Mouse (Mus musculus) limb, embryonic 14.5 days (tissue): ENCODE results near the gene Rras. TPM values are rescaled to one million over a fixed set of nuclear protein-coding genes. Genes with fewer than 3 reads are reported as not detected.
A peak's percentile ranks its signal among the peaks of the same experiment; 100 is the strongest.

ENCODE experiments used
- ATAC-seq: fragments of 200-750 bp; cut with Nextera tagmentation; 2 replicates; pipeline ENCODE4 v1.8.0; 2017; ENCODE audit warnings: low read depth, moderate number of reproducible peaks, moderate TSS enrichment; ENCODE audit not compliant: low FRiP score
- DNase-seq: peaks from one replicate; pipeline ENCODE4 v3.0.0-alpha.2; 2015; ENCODE audit warnings: low spot score
- H3K27ac ChIP-seq: fragments of 300-500 bp; sonication (generic); replicated peaks from 2 replicates; pipeline ENCODE4 v1.5.1; 2014; ENCODE audit warnings: low read depth, mild to moderate bottlenecking, low read length, moderate library complexity, mixed read lengths
- H3K27me3 ChIP-seq: fragments of 300-500 bp; sonication (generic); 2 replicates; pipeline ENCODE4 v1.6.1; 2014; ENCODE audit warnings: low read length, mixed read lengths; ENCODE audit not compliant: control insufficient read depth, insufficient read depth
- H3K36me3 ChIP-seq: fragments of 300-500 bp; sonication (generic); 2 replicates; pipeline ENCODE4 v1.6.1; 2014; ENCODE audit warnings: mild to moderate bottlenecking, low read length, moderate library complexity, mixed read lengths; ENCODE audit not compliant: control insufficient read depth, insufficient read depth
- H3K4me1 ChIP-seq: fragments of 300-500 bp; sonication (generic); 2 replicates; pipeline ENCODE4 v1.6.1; 2014; ENCODE audit warnings: antibody characterized with exemption, low read length, mixed read lengths; ENCODE audit not compliant: control insufficient read depth, insufficient read depth
- H3K4me2 ChIP-seq: fragments of 300-500 bp; sonication (generic); replicated peaks from 2 replicates; pipeline ENCODE4 v1.6.1; 2014; ENCODE audit warnings: low read depth, mild to moderate bottlenecking, low read length, moderate library complexity; ENCODE audit not compliant: severe bottlenecking
- H3K4me3 ChIP-seq: fragments of 300-500 bp; sonication (generic); replicated peaks from 2 replicates; pipeline ENCODE4 v1.5.1; 2014; ENCODE audit warnings: low read length
- H3K9ac ChIP-seq: fragments of 300-500 bp; sonication (generic); 2 replicates; pipeline ENCODE4 v1.6.1; 2014; ENCODE audit warnings: mild to moderate bottlenecking, low read depth, low read length, moderate library complexity; ENCODE audit not compliant: severe bottlenecking
- H3K9me3 ChIP-seq: fragments of 300-500 bp; sonication (generic); 2 replicates; pipeline ENCODE4 v1.6.1; 2016; ENCODE audit warnings: low read length; ENCODE audit not compliant: control insufficient read depth
- POLR2A ChIP-seq: fragments of 200-500 bp; IDR thresholded peaks from 2 replicates; pipeline ENCODE4 v1.8.0; 2012; ENCODE audit warnings: inconsistent platforms, mild to moderate bottlenecking, moderate library complexity, borderline replicate concordance; ENCODE audit not compliant: insufficient read depth, insufficient read length; ENCODE audit errors: extremely low read depth
- WGBS: fragments of 180-500 bp; shearing (Covaris S2); extraction: QIAGEN DNeasy Blood & Tissue Kit; methylation state at CpG from one replicate; pipeline ENCODE4 v1.1.7; 2014; 5-methylcytosine and 5-hydroxymethylcytosine counted together
- polyA plus RNA-seq, 2 experiments: library from polyadenylated mRNA; depleted of rRNA in 1 of 2; stranded (reverse) in 1 of 2; unstranded in 1 of 2; fragments of >200 nt; fragmentation: Nextera tagmentation in 1 of 2; extraction: Ambion mirVana in 1 of 2; gene quantifications; 2 replicates each; pipeline versions ENCODE4 v1.2.1 to v1.2.3; 2012 to 2014

The Rras gene
- polyA plus RNA-seq, 2 experiments, result 42.8 to 53.8 TPM

DNA sequence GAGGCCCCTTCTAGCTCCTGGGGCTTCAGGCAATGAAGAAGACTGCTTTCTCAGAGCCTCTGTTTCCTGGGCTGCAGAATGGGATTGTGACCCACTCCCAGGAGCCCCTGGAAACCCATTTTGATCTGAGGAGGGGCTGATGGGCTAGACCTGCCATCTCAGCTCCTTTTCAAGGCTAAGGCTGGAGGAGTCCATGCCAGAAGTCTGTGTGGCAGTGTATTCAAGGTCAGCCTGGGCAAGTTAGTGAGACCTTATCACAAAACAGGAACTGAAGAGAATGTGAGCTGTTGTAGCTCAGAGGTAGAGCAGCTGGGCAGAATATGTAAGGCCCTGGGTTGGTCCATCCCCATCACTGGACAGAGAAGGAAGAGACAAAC is 39.2 kb downstream of the Rras start:
- no peak for DNase-seq
- Histone ChIP-seq H3K27me3 (no peaks in the 10 kb centered on the region), H3K4me2 (no peak overlapping the region), H3K9me3 (no peaks in the 10 kb centered on the region), H3K36me3 (no peaks in the 10 kb centered on the region), H3K27ac (no peak overlapping the region), H3K4me3 (no peak overlapping the region), H3K4me1 (peaks cover 7% of the 10 kb centered on the region), H3K9ac (no peak overlapping the region)
- TF ChIP-seq POLR2A, result no peak
- ATAC-seq, result no peak

DNA sequence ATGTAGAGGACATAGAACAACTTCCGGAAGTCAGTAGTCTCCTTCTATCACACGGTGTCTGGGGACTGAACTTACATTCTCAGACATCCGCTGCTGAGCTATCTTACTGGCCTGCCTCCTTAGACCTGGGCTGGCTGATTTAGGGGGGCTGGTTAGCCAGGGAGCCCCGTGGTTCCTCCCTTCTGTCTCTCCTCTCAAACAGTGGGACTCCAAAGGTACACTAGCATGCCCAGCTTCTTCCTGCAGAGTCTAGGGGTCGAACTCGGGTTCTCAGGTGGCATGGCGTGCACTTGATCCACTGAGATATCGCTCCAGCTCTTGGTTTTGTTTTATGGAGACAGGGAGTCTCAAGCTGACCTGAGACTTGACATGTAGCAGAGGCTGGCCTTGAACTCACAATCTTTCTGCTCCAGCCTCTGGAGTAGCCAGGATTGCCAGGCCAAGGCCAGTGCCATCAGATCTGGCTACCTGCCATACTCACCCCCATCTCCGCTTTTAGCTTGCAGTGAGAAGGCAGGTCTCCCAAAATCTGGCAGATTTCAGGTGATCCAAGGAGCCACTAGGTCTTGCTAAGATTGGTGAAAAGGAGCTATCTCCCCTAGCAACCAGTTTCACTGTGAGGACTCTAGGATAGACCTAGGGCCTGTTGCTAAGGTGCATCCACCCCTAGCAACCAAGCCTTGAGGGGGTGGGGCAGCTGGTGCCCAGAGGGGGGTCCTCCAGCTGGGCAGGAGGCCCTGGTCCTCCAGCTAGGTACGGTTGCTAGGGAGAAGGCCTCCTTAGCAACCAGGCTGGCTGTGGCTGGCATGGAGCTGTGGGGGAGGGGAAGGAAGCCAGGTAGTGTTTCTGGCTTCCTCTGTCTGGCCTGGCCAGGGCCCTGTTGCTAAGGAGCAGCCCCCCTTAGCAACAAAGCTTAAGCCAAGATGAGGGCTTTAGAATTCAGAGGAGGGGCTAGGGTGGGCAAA is 41.1 kb downstream of the Rras start:
- H3K9me3 ChIP-seq, result no peaks in the 10 kb centered on the region
- no peak for DNase-seq
- no peak overlapping the region for H3K4me2 ChIP-seq
- H3K9ac ChIP-seq, result no peak overlapping the region
- no peaks in the 10 kb centered on the region for H3K27me3 ChIP-seq
- WGBS, result 83% methylated on average over 9 of the region's 10 CpGs
- no peak overlapping the region for H3K27ac ChIP-seq
- H3K4me1 ChIP-seq, result peaks cover 12% of the 10 kb centered on the region
- no peaks in the 10 kb centered on the region for H3K36me3 ChIP-seq
- H3K4me3 ChIP-seq, result no peak overlapping the region
- ATAC-seq, result no peak
- no peak for TF ChIP-seq POLR2A

DNA sequence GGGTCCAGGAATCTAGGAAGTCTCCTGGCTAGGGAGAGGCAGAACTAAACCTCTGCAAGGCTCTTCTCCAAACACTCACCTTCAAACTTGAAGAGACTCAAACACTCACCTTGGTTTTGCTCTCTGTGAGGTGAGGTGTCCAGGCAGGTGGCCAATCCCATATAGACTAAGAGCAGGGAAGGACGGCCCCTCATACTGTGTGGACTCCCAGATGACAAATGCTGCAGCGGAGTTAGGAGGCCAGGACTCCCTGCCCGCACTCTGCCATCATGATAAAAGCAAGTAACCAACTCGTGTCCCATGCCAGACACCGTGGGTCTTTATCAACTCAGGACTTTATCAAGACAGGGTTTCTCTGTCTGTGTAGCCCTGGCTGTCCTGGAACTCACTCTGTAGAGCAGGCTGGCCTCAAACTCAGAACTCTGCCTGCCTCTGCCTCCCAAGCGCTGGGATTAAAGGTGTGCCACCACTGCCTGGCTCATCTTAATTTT is 42.9 kb downstream of the Rras start:
- Histone ChIP-seq H3K4me3 (no peak overlapping the region), H3K4me1 (peaks cover 12% of the 10 kb centered on the region), H3K36me3 (no peaks in the 10 kb centered on the region), H3K27me3 (no peaks in the 10 kb centered on the region), H3K9me3 (no peaks in the 10 kb centered on the region), H3K27ac (no peak overlapping the region), H3K9ac (no peak overlapping the region), H3K4me2 (no peak overlapping the region; the same call in 1 of the 2 replicates)
- WGBS, result 86% methylated on average over 6 of the region's 6 CpGs
- ATAC-seq (no peak), DNase-seq (no peak)
- TF ChIP-seq POLR2A, result no peak

DNA sequence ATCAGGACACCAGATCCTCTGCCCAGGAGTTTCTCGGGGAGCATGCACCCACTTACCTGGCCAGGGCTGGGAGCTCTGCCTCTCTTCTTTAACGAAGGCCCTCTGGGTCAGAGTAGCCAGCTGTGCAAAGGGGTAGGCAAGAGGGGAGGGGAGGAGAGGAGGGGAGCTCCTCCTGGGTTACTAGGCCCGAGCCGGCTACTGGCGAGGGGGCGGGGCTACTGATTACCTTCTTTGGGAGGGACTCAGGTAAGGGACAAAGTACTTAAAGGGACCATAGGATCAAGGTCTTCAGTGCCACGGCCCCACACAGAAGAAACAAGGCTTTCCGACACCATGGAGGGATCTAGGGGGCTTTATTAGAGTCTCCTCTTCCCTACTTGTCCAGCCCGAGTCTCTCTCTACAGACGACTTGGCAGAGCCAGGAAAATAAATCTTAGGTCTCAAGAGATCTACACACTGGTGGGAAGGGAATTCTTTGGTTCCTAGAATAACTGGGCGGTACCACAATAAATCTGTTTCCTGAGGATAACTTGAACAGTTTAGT is 43.8 kb downstream of the Rras start:
- 10% methylated on average over 11 of the region's 11 CpGs for WGBS
- DNase-seq, result no peak

DNA sequence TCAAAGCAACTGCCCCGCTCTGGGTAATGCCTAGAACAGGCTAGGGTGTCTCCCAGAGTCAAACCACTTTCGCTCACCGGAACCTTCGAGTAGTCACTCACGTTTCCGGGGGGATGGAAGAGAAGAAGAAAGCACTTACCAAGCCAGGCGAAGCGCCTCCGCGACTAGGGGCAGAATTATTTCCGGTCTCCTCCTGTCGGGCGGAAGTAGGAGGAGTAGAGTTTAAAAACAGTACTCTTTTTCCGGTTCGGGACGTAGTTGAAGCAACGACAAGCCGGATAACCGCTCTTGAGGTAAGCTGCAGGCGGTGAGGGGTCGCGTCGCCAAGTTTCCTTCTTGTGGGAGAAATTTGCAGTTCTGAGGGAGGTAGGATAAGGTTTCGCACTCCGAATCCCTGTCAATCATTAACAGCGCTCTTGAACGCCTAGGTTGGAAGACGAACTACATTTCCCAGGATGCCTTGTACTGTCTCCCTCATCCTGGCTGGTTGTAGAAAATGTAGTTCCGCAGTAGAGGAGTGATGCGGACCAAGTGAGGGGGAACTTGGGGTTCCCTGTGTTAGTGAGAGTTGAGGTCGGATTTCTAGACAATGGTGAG is 44.6 kb downstream of the Rras start, which contains the start of the genes Nosip and Prrg2:
Gene Nosip, plus strand, starts transcription at position 191 of the 597 bp plus-strand sequence.
Gene Prrg2, minus strand, starts transcription at position 439 of the 597 bp plus-strand sequence.
- H3K9ac ChIP-seq, result peak within 1 kb of the TSS; percentile 62
- peak within 1 kb of the TSS; percentile 70 for H3K4me3 ChIP-seq
- H3K4me2 ChIP-seq, result peak within 1 kb of the TSS; percentile 62
- no peaks in the 10 kb centered on the region for H3K27me3 ChIP-seq
- under 1% methylated on average over 31 of the region's 31 CpGs for WGBS
- DNase-seq, result peak; percentile 98
- H3K4me1 ChIP-seq, result peaks cover 12% of the 10 kb centered on the region
- H3K9me3 ChIP-seq, result no peaks in the 10 kb centered on the region
- peak within 1 kb of the TSS; percentile 83 for H3K27ac ChIP-seq
- H3K36me3 ChIP-seq, result 0 out of 2 replicates have a peak, but pooled peaks cover 3% of the 10 kb centered on the region
- peak; percentile 92 for ATAC-seq
- TF ChIP-seq POLR2A, result peak; percentile 68; the same call in 1 of the 2 replicates

More for the DNA sequence above, 43.8 kb downstream of the Rras start:
- Histone ChIP-seq H3K4me2 (peak overlapping the region; percentile 62), H3K9ac (peak overlapping the region; percentile 62), H3K4me3 (peak overlapping the region; percentile 70), H3K9me3 (no peaks in the 10 kb centered on the region), H3K36me3 (0 out of 2 replicates have a peak, but pooled peaks cover 3% of the 10 kb centered on the region), H3K27me3 (no peaks in the 10 kb centered on the region), H3K4me1 (peaks cover 12% of the 10 kb centered on the region), H3K27ac (peak overlapping the region; percentile 49; the same call in 1 of the 2 replicates)
- no peak for ATAC-seq
- TF ChIP-seq POLR2A, result no peak
